In genomic region chr7:103119406-103119805, GRCm38 (mm10) we compare ENCODE assay signal across 20 mouse cellular contexts. TPM values are rescaled to one million over a fixed set of nuclear protein-coding genes. Genes with fewer than 3 reads are reported as not detected.
DNase-seq lines count a peak whose midpoint lies in the region; ATAC-seq and TF ChIP-seq lines count a peak whose summit lies in the region.
"Had no signal": no experiment of that assay in that cellular context is flagged by ENCODE, and none has a peak within 500 bp of the region (broad histone marks: within the 10 kb centered on the region; RNA-seq: fewer than 3 reads in every experiment).

No protein-coding gene starts in this region.

- H3K9ac ChIP-seq in midbrain, postnatal 0 days (replicated peaks; ENCODE audit: low read length, poor library complexity, severe bottlenecking): no peak overlapping the region
- no peak overlapping the region for H3K9ac ChIP-seq in midbrain, embryonic 13.5 days (replicated peaks)
- no peak overlapping the region for H3K9ac ChIP-seq in liver, embryonic 14.5 days (replicated peaks)
- H3K9ac ChIP-seq: embryonic facial prominence, embryonic 13.5 days; forebrain, embryonic 13.5 days; limb, embryonic 13.5 days had no signal

- TF ChIP-seq POLR2A in kidney, adult 2 months (IDR thresholded peaks at IDR 0.05; ENCODE audit: low read depth, low read length): no peak

- no peak overlapping the region for H3K4me2 ChIP-seq in midbrain, postnatal 0 days (ENCODE audit: low read depth, low read length, poor library complexity, severe bottlenecking)
- H3K4me2 ChIP-seq in midbrain, embryonic 13.5 days (replicated peaks): no peak overlapping the region
- H3K4me2 ChIP-seq in liver, embryonic 14.5 days (ENCODE audit: low read depth): no peak overlapping the region
- H3K4me2 ChIP-seq: embryonic facial prominence, embryonic 13.5 days; forebrain, embryonic 13.5 days; limb, embryonic 13.5 days had no signal

- H3K4me3 ChIP-seq in kidney, adult 2 months (ENCODE audit: insufficient read depth, low read depth, low read length): no peak overlapping the region
- H3K4me3 ChIP-seq in midbrain, postnatal 0 days (ENCODE audit: low read depth, low read length): no peak overlapping the region
- no peak overlapping the region for H3K4me3 ChIP-seq in midbrain, embryonic 13.5 days (replicated peaks)
- H3K4me3 ChIP-seq in liver, embryonic 14.5 days (ENCODE audit: insufficient read depth in 1 of 2, low read depth in 2 of 2, low read length in 2 of 2): no peak overlapping the region
- H3K4me3 ChIP-seq: embryonic facial prominence, embryonic 13.5 days; forebrain, embryonic 13.5 days; limb, embryonic 13.5 days; myocyte had no signal

- no peaks in the 10 kb centered on the region for H3K27me3 ChIP-seq in kidney, adult 2 months (replicated peaks; ENCODE audit: control insufficient read depth, insufficient read depth, low read length)
- no peaks in the 10 kb centered on the region for H3K27me3 ChIP-seq in midbrain, postnatal 0 days (ENCODE audit: insufficient read depth, low read length)
- no peaks in the 10 kb centered on the region for H3K27me3 ChIP-seq in midbrain, embryonic 13.5 days
- H3K27me3 ChIP-seq in liver, embryonic 14.5 days (ENCODE audit: control insufficient read depth, insufficient read depth, low read length): no peaks in the 10 kb centered on the region
- H3K27me3 ChIP-seq: embryonic facial prominence, embryonic 13.5 days; forebrain, embryonic 13.5 days; limb, embryonic 13.5 days had no signal

- no peak for TF ChIP-seq EP300 in liver, embryonic 14.5 days (IDR thresholded peaks at IDR 0.05; ENCODE audit: low read depth)

- H3K4me1 ChIP-seq in kidney, adult 2 months (ENCODE audit: control insufficient read depth, insufficient read depth, low read length): no peaks in the 10 kb centered on the region
- H3K4me1 ChIP-seq in midbrain, postnatal 0 days (ENCODE audit: insufficient read depth, low read length): no peaks in the 10 kb centered on the region
- H3K4me1 ChIP-seq in midbrain, embryonic 13.5 days (replicated peaks): no peaks in the 10 kb centered on the region
- no peaks in the 10 kb centered on the region for H3K4me1 ChIP-seq in liver, embryonic 14.5 days (replicated peaks; ENCODE audit: control insufficient read depth in 2 of 2, insufficient read depth in 2 of 2, low read length in 1 of 2)
- H3K4me1 ChIP-seq: embryonic facial prominence, embryonic 13.5 days; forebrain, embryonic 13.5 days; limb, embryonic 13.5 days had no signal

- WGBS in kidney, adult 2 months: 53% methylated on average over 3 of the region's 3 CpGs
- WGBS in midbrain, postnatal 0 days: 57% methylated on average over 3 of the region's 3 CpGs
- WGBS in midbrain, embryonic 13.5 days: 41% methylated on average over 3 of the region's 3 CpGs
- WGBS in liver, embryonic 14.5 days (ENCODE audit: insufficient replicate concordance): 37% methylated on average over 3 of the region's 3 CpGs

- no peaks in the 10 kb centered on the region for H3K9me3 ChIP-seq in midbrain, postnatal 0 days (ENCODE audit: low read length)
- H3K9me3 ChIP-seq in midbrain, embryonic 13.5 days: no peaks in the 10 kb centered on the region
- no peaks in the 10 kb centered on the region for H3K9me3 ChIP-seq in liver, embryonic 14.5 days (ENCODE audit: control insufficient read depth, low read length)
- H3K9me3 ChIP-seq: embryonic facial prominence, embryonic 13.5 days; forebrain, embryonic 13.5 days; limb, embryonic 13.5 days had no signal

- H3K36me3 ChIP-seq in kidney, adult 2 months (ENCODE audit: control insufficient read depth, insufficient read depth, low read length): no peaks in the 10 kb centered on the region
- H3K36me3 ChIP-seq in midbrain, postnatal 0 days (ENCODE audit: insufficient read depth, low read length): no peaks in the 10 kb centered on the region
- no peaks in the 10 kb centered on the region for H3K36me3 ChIP-seq in midbrain, embryonic 13.5 days
- H3K36me3 ChIP-seq in liver, embryonic 14.5 days (replicated peaks; ENCODE audit: control insufficient read depth, insufficient read depth, low read depth): no peaks in the 10 kb centered on the region
- H3K36me3 ChIP-seq: embryonic facial prominence, embryonic 13.5 days; limb, embryonic 13.5 days had no signal

- no peak for DNase-seq in kidney, adult 2 months
- no peak for DNase-seq in kidney, postnatal 14 days
- peak; percentile 2 for DNase-seq in midbrain, postnatal 0 days (ENCODE audit: low spot score)
- peak; percentile 19 for DNase-seq in MN1 (ENCODE audit: low spot score)
- no peak for DNase-seq in liver, embryonic 14.5 days (ENCODE audit: low read depth in 3 of 3, low spot score in 3 of 3)
- DNase-seq in ovary, postnatal 36 days (ENCODE audit: low spot score): no peak
- no peak for DNase-seq in yolk sac, embryonic 10.5 days (ENCODE audit: low spot score)
- DNase-seq: adrenal gland, postnatal 14 days; cerebellum, adult 2 months; gastrocnemius, postnatal 14 days; lung, postnatal 4 days; thymus, adult 2 months had no signal

- ATAC-seq in midbrain, postnatal 0 days (ENCODE audit: low FRiP score): no peak
- no peak for ATAC-seq in midbrain, embryonic 13.5 days
- no peak for ATAC-seq in liver, embryonic 14.5 days (ENCODE audit: insufficient read depth)
- ATAC-seq: forebrain, embryonic 13.5 days had no signal

- H3K27ac ChIP-seq in kidney, adult 2 months (ENCODE audit: insufficient read depth, low read depth, low read length): no peak overlapping the region
- H3K27ac ChIP-seq in midbrain, postnatal 0 days (ENCODE audit: low read depth, low read length): no peak overlapping the region
- no peak overlapping the region for H3K27ac ChIP-seq in midbrain, embryonic 13.5 days
- no peak overlapping the region for H3K27ac ChIP-seq in liver, embryonic 14.5 days
- H3K27ac ChIP-seq: embryonic facial prominence, embryonic 13.5 days; forebrain, embryonic 13.5 days; limb, embryonic 13.5 days had no signal

- TF ChIP-seq CTCF in kidney, adult 2 months (conservative IDR thresholded peaks at IDR 0.05; ENCODE audit: insufficient read depth, insufficient read length, low read depth, low read length): peak; percentile 36; the same call in 1 of the 2 replicates
- TF ChIP-seq CTCF in midbrain, postnatal 0 days (IDR thresholded peaks at IDR 0.05): peak; percentile 61
- peak; percentile 40; the same call in 1 of the 2 replicates for TF ChIP-seq CTCF in liver, embryonic 14.5 days (IDR thresholded peaks at IDR 0.05; ENCODE audit: low read depth)

RNA-seq across cellular contexts. Expression of gene Olfr586, which starts 6.0 kb away (rescaled TPM):
- not detected in 2 replicates for polyA plus RNA-seq in kidney, adult 2 months (2012; rRNA removed)
- not detected in 2 replicates for total RNA-seq in midbrain, postnatal 0 days (2014; rRNA removed)
- not detected in 2 replicates for polyA plus RNA-seq in midbrain, postnatal 0 days (2015; fragmentation: Nextera tagmentation; extraction: Ambion mirVana)
- not detected in 2 replicates for polyA plus RNA-seq in midbrain, embryonic 13.5 days (2015; fragmentation: Nextera tagmentation; extraction: Ambion mirVana)
- not detected in 2 replicates for polyA plus RNA-seq in liver, embryonic 14.5 days (2012; rRNA removed)
- polyA plus RNA-seq in liver, embryonic 14.5 days (2014; fragmentation: Nextera tagmentation; extraction: Ambion mirVana): not detected in 2 replicates
- total RNA-seq: adrenal gland, postnatal 14 days; gastrocnemius, postnatal 14 days; layer of hippocampus, postnatal 25 days had no signal
- polyA plus RNA-seq: cerebellum, adult 2 months; embryonic facial prominence, embryonic 13.5 days; forebrain, embryonic 13.5 days; heart, embryonic 14.5 days; intestine, embryonic 14.5 days; limb, embryonic 13.5 days; myocyte; thymus, adult 2 months had no signal

RNA-seq across cellular contexts. Expression of gene Olfr588-ps1, which starts 21.3 kb away (rescaled TPM):
- not detected in 2 replicates for polyA plus RNA-seq in kidney, adult 2 months (2012; rRNA removed)
- total RNA-seq in midbrain, postnatal 0 days (2014; rRNA removed): 0.09 TPM in 1 of 2 replicates, not detected in the other
- not detected in 2 replicates for polyA plus RNA-seq in midbrain, postnatal 0 days (2015; fragmentation: Nextera tagmentation; extraction: Ambion mirVana)
- not detected in 2 replicates for polyA plus RNA-seq in midbrain, embryonic 13.5 days (2015; fragmentation: Nextera tagmentation; extraction: Ambion mirVana)
- polyA plus RNA-seq in liver, embryonic 14.5 days (2012; rRNA removed): not detected in 2 replicates
- not detected in 2 replicates for polyA plus RNA-seq in liver, embryonic 14.5 days (2014; fragmentation: Nextera tagmentation; extraction: Ambion mirVana)
- total RNA-seq: adrenal gland, postnatal 14 days; gastrocnemius, postnatal 14 days; layer of hippocampus, postnatal 25 days had no signal
- polyA plus RNA-seq: cerebellum, adult 2 months; embryonic facial prominence, embryonic 13.5 days; forebrain, embryonic 13.5 days; heart, embryonic 14.5 days; intestine, embryonic 14.5 days; limb, embryonic 13.5 days; myocyte; thymus, adult 2 months had no signal

RNA-seq across cellular contexts. Expression of gene Olfr585, which starts 21.9 kb away (rescaled TPM):
- not detected in 2 replicates for polyA plus RNA-seq in kidney, adult 2 months (2012; rRNA removed)
- not detected in 2 replicates for total RNA-seq in midbrain, postnatal 0 days (2014; rRNA removed)
- polyA plus RNA-seq in midbrain, postnatal 0 days (2015; fragmentation: Nextera tagmentation; extraction: Ambion mirVana): not detected in 2 replicates
- polyA plus RNA-seq in midbrain, embryonic 13.5 days (2015; fragmentation: Nextera tagmentation; extraction: Ambion mirVana): not detected in 2 replicates
- polyA plus RNA-seq in liver, embryonic 14.5 days (2012; rRNA removed): not detected in 2 replicates
- not detected in 2 replicates for polyA plus RNA-seq in liver, embryonic 14.5 days (2014; fragmentation: Nextera tagmentation; extraction: Ambion mirVana)
- total RNA-seq: adrenal gland, postnatal 14 days; gastrocnemius, postnatal 14 days; layer of hippocampus, postnatal 25 days had no signal
- polyA plus RNA-seq: cerebellum, adult 2 months; embryonic facial prominence, embryonic 13.5 days; forebrain, embryonic 13.5 days; heart, embryonic 14.5 days; intestine, embryonic 14.5 days; limb, embryonic 13.5 days; myocyte; thymus, adult 2 months had no signal

RNA-seq across cellular contexts. Expression of gene Olfr589, which starts 36.8 kb away (rescaled TPM):
- polyA plus RNA-seq in kidney, adult 2 months (2012; rRNA removed): not detected in 2 replicates
- total RNA-seq in midbrain, postnatal 0 days (2014; rRNA removed): not detected in 2 replicates
- not detected in 2 replicates for polyA plus RNA-seq in midbrain, postnatal 0 days (2015; fragmentation: Nextera tagmentation; extraction: Ambion mirVana)
- not detected in 2 replicates for polyA plus RNA-seq in midbrain, embryonic 13.5 days (2015; fragmentation: Nextera tagmentation; extraction: Ambion mirVana)
- not detected in 2 replicates for polyA plus RNA-seq in liver, embryonic 14.5 days (2012; rRNA removed)
- not detected in 2 replicates for polyA plus RNA-seq in liver, embryonic 14.5 days (2014; fragmentation: Nextera tagmentation; extraction: Ambion mirVana)
- total RNA-seq: adrenal gland, postnatal 14 days; gastrocnemius, postnatal 14 days; layer of hippocampus, postnatal 25 days had no signal
- polyA plus RNA-seq: cerebellum, adult 2 months; embryonic facial prominence, embryonic 13.5 days; forebrain, embryonic 13.5 days; heart, embryonic 14.5 days; intestine, embryonic 14.5 days; limb, embryonic 13.5 days; myocyte; thymus, adult 2 months had no signal

RNA-seq across cellular contexts. Expression of gene Olfr584, which starts 37.7 kb away (rescaled TPM):
- not detected in 2 replicates for polyA plus RNA-seq in kidney, adult 2 months (2012; rRNA removed)
- not detected in 2 replicates for total RNA-seq in midbrain, postnatal 0 days (2014; rRNA removed)
- not detected in 2 replicates for polyA plus RNA-seq in midbrain, postnatal 0 days (2015; fragmentation: Nextera tagmentation; extraction: Ambion mirVana)
- not detected in 2 replicates for polyA plus RNA-seq in midbrain, embryonic 13.5 days (2015; fragmentation: Nextera tagmentation; extraction: Ambion mirVana)
- not detected in 2 replicates for polyA plus RNA-seq in liver, embryonic 14.5 days (2012; rRNA removed)
- not detected in 2 replicates for polyA plus RNA-seq in liver, embryonic 14.5 days (2014; fragmentation: Nextera tagmentation; extraction: Ambion mirVana)
- total RNA-seq: adrenal gland, postnatal 14 days; gastrocnemius, postnatal 14 days; layer of hippocampus, postnatal 25 days had no signal
- polyA plus RNA-seq: cerebellum, adult 2 months; embryonic facial prominence, embryonic 13.5 days; forebrain, embryonic 13.5 days; heart, embryonic 14.5 days; intestine, embryonic 14.5 days; limb, embryonic 13.5 days; myocyte; thymus, adult 2 months had no signal

Comparison
In these comparisons a context has a peak if more than half of its experiments do, and no peak if none do; other contexts are left out.
1. DNase-seq: peak in midbrain, postnatal 0 days (single experiment) and MN1 (single experiment); none in kidney, adult 2 months (single experiment), kidney, postnatal 14 days (single experiment), liver, embryonic 14.5 days (0 of 3), ovary, postnatal 36 days (single experiment) and yolk sac, embryonic 10.5 days (single experiment).
2. Peak in every context shown above with its lines, with median percentiles within 50 percentile points of each other: CTCF ChIP-seq.